Mouse (Mus musculus) ovary, postnatal 36 days (tissue): ENCODE data around the gene Cdr2.
"Not testable (repeated sequence)": the region's sequence is repeated elsewhere in the genome, so short reads cannot be mapped to it uniquely, and the experiment has no call there.

Experiments used
- DNase-seq: peaks from one replicate; pipeline ENCODE4 v3.0.0; 2022; ENCODE audit warnings: low spot score, mixed read lengths

The Cdr2 gene

DNA sequence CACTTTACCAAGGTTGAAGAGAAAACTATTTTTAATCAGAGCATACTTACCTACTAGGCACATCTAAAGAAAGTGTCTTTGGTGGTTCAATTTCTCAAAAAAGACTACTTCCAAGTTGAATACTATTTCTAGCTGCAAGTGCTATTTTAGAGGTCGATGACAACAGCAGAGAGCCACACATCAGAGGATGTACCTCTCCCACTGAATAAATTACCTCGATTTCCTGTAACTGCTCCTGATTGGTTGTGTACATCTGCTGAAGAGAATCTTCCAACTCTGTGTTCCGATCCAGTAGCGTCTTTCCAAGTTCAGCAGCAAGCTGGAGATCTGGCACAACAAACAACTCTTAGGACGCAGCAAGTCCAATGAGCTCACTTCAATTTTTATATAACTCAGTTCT lies 12.0 kb downstream of the Cdr2 start:
- no peak for DNase-seq

DNA sequence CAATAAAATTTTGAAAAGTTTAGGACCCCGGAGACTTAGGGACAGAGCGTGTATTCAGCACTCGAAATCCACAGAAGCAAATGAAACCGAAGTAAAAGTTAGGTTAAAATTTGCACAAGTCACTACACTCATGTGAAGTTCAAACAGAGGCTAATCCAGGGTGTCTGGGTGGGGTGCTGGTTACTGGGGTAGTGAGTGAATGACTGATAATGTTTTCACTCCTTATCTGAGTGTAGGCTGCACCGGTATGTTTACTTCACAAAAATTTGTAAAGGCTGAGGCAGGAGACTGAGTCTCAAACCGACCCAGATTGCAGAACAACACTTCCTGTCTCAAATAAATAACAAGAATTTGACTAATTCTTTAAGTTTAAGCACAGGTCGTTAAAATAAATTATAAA lies 12.9 kb downstream of the Cdr2 start:
- no peak for DNase-seq

DNA sequence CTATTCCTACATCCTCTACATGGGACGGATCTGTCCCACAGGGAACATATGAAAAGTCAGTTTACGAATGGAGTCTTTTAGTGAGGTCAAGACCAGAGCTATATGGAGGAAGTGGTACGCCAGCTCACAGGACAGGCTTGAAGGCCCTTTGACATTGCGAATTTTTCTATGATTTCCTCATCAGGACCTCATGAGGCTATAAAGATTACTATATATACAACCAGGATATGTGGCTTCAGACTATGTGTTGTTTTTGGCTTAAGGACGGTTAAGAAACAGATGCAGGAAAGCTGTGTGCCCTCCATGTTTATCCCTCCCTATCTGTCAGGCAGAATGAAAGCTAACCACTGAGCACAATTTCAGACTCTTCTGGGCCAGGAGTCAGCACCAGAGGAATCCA lies 19.0 kb downstream of the Cdr2 start:
- no peak for DNase-seq

DNA sequence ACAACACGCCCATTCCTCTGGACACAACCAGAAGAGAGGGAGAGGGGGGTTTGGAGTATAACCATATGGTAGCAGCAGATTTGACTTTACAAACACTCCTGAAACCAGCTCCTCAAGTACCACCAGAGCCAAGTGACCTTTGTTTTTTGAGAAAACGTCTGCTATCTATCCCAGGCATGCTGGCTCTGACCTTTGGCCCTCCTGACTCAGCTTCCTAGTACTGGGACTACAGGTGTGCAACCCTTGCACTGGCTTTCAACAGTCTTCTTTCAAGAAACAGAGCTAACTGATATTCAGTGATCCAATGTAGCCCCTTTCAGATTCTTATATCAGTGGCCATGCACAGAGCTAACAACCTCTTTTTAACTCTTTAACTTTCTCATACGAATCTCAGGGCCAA lies 20.2 kb downstream of the Cdr2 start:
- DNase-seq, result no peak

DNA sequence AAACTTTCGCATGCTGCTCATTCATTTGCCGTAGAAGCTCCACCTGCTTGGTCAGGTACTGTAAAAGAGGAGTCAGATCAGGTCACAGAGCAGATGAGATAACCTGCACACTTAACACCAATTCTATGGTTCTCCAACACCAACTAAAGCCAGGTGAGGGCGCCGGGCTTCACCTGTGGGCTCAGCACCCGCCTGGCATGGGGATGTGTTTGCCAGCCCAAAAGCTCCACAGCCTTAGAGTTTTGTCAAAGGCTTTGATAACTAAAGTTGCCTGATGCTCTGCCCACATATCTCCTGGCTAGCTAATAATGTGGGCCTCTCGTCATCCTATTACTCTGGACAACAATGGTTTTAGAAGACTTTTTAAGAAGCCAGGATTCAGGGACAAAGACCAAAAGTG lies 21.5 kb downstream of the Cdr2 start:
- DNase-seq, result no peak

DNA sequence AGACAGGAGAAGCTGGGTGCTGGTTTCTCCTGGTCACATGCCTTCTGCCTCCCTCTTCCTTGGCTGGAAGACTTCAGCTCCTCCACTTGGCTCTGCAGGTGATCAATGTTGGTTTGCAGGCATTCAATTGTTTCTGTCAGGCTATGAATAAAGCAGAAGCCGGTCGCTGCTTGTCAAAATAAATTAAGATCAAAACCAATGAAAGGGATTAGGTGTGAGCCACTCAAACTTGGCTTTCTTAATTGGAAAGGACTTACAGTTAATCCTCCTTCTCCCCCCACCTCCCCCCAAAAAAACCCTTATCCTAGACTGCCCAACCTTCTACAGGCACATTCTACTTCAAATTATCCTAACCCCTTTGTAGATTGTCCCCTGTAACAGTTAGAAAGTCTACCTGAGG lies 22.0 kb downstream of the Cdr2 start:
- no peak for DNase-seq

DNA sequence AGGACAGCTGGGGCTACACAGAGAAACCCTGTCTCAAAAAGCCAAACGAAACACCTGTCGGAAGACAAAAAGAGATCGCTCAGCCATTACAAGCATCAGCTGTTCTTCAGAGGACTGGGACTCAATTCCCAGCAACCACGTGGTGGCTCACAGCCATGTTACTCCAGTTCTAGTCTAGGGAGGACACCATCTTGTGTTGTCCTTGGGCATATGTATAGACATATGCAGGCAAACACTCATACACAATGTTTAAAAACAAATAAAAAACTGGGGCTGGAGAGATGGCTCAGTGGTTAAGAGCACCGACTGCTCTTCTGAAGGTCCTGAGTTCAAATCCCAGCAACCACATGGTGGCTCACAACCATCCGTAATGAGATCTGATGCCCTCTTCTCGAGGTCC lies 28.5 kb downstream of the Cdr2 start:
- DNase-seq, result not testable (repeated sequence)

DNA sequence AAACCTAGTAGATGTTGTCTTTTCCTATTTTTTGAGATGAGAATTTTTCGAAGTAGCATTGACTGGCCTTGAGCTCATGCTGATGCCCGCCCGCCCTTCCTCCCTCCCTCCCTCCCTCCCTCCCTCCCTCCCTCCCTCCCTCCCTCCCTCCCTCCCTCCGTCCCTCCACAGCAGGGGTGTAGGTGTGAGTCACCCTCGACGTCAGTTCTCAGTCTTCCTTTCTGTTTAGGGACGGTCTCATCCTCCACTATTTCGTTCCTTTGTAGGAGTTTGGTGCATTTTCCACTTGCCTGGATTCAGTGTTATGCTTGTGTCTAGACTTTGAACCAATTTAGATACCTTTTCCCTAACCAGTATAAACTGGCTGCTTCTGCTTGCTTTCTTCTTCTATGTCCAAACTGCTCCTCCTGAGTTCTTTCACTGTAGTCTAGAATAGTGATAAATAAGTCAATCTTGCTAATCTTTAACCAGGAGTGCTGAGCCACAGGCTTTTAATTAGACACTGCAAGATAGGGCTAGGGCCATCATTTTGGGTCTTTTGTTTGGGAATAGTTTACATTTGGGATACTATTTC lies 38.1 kb downstream of the Cdr2 start:
- DNase-seq, result no peak

DNA sequence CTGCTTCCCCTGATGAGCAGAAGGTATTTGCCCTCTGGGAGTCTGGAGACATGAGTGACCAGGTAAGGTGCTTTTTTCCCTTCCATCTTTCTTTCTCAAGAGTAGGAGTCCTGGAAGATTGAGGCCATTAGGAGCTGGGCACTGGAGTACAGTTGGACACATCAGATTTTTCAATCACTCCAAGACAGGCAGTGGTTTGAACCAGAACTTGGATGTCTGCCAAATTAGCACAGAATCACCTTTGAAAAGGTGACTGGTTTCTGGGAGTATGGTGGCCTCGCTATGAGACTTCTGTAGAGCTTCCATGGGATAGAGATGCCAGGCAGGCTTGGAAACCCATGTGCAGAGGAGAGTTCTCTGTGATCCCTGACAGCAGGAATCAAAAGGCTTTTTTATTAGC lies 39.6 kb downstream of the Cdr2 start:
- no peak for DNase-seq

DNA sequence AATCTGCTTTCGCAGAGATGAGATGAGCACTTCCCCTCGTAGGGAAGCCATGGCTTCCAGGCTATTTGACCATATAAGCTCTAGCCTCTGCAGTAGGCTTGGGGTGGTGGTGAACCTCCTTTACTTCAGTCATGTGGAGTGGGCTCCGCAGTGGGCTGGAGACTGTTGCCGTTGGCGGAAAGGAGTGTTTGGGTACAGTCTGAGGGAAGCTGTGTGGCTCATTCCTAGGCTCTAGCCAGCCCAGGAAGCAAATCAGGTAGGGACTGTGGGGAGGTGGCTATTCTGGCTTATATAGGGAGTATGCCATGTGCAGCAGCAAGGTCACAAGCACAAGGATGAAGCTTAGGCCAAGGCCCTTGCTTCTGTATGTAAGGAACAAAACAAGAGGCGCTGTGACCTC lies 40.9 kb downstream of the Cdr2 start:
- no peak for DNase-seq

DNA sequence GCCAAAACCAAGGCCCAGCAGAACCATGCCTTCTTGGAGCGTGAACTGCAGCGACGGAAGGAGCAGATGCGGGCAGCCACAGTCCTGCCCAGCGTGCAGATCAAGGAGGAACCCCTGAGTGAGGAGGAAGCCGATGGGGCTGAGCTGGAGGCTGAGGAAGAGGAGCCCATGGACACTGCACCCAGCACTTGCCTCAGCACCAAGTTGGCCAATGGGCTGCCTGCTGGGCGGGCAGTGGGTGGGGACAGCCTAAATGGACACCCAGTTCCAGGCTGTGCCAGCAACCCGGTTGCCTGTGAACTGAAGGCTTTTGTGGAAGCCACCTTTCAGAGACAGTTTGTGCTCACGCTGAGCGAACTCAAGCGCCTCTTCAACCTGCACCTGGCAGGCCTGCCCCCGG lies 41.8 kb downstream of the Cdr2 start:
- DNase-seq, result no peak

DNA sequence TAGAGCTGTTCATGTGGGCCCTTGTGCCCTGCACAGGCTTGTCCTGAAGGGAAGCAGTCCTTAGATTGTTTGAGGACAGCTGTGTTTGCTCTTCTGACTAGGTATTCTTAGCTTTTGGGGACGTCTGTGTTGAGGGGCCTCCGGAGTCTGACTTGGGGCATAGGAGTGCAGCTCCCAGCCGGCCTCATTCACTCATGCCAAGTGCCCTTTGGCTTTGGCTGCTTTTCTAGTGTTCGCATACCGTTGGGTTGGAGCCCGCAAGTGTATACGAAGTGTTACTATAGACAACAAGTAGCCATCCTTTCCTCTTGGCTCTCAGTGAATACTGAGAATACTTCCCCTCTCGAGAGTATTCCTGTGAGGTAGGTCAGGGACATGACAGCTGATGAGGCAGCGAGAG lies 43.9 kb downstream of the Cdr2 start:
- no peak for DNase-seq

DNA sequence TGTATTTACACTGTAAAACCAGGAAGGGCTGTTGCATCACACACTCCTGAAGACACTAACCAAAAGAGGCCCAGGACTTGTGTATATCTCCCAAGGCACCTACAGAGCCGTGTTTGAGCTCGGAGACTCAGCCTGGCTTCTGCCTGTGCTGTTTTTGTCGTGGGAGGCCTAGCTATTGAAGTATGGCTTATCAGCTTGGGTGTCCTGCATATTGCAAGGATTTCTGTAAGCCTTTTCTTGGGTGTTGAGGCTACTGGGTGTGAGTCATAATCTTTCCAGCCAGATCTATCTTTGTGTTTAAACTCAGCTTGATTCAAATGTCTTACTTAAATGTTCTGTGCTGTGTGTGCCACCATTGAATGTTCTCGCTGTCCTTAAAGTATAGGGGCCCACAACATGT lies 45.6 kb downstream of the Cdr2 start:
- no peak for DNase-seq

DNA sequence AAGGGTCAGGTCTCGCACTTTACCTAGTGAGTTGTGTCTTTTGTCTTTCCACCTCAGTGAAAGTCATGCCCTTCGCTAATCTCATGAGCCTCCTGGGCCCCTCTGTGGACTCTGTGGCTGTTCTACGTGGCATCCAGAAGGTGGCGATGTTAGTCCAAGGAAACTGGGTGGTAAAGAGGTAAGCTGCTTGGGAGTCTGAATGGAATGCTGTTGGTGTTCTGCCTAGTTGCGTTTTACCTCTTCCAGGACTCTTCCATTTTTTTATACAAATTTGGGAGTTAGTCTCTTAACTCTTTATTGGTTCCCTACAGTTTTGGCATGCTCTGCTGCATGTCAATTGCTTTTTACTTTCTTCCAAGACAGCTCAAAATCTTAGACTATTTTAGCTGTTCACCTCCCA lies 47.4 kb downstream of the Cdr2 start:
- DNase-seq, result peak; percentile 34

DNA sequence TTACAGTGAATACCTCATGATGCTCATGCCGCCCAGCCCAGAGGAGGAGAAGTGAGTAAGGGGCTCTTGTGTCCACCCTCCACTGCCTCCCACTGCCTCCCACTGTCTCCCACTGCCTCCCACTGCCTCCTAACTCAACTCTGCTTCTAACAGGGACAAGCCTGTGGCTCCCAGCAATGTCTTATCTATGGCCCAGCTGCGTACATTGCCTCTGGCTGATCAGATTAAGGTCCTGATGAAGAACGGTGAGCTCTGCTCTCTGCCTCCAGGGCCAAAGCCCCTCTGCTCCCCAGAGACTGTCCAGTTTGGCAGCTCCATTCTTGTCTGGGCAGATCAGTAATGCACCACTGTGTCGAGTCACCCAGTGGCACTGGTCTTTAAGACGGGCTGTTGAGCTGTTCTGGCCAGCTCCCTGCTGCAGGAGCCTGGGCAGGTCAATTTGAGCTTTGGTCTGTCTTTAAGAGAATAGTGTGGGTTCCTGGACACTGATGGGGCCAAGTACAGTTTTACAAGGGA lies 48.4 kb downstream of the Cdr2 start:
- no peak for DNase-seq

DNA sequence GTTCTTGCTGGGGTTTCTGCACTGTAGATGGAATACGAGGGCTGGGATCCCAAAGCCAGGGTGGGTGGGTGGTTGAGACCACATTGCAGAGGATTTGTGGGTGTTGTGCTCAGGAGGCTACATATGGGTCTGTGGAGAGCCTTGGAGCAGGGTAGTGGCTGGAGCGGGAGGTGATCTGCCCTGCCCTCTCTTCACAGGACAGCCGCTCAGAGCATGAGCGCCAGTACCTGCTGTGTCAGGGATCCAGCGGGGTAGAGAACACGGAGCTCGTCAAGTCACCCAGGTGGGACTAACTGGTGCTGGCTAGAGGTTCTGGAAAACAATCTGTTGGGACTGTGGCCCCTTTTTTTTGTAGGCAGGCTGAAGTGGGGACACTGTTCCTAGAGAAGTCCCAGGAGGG lies 49.0 kb downstream of the Cdr2 start:
- no peak for DNase-seq

DNA sequence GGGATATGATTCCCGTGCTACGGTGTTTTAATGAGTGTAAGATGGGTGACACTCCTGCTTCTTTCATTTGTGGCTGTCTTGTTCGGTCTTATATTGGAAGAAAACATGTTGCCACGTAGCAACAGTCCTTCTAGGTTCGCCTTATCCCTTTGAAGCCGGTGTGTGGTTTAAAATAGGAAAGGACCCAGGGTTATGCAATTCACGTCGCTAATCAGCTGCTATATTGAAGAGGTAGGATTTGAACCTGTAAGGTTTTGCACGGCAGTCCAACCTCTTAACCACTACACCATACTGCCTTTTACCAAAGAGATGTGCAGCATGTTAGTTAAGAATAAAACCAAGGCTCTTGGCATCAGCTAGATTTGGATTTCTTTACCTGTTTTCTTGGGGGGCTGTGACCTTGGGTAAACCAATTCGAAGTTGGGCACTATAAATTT lies 63.6 kb downstream of the Cdr2 start:
- no peak for DNase-seq

DNA sequence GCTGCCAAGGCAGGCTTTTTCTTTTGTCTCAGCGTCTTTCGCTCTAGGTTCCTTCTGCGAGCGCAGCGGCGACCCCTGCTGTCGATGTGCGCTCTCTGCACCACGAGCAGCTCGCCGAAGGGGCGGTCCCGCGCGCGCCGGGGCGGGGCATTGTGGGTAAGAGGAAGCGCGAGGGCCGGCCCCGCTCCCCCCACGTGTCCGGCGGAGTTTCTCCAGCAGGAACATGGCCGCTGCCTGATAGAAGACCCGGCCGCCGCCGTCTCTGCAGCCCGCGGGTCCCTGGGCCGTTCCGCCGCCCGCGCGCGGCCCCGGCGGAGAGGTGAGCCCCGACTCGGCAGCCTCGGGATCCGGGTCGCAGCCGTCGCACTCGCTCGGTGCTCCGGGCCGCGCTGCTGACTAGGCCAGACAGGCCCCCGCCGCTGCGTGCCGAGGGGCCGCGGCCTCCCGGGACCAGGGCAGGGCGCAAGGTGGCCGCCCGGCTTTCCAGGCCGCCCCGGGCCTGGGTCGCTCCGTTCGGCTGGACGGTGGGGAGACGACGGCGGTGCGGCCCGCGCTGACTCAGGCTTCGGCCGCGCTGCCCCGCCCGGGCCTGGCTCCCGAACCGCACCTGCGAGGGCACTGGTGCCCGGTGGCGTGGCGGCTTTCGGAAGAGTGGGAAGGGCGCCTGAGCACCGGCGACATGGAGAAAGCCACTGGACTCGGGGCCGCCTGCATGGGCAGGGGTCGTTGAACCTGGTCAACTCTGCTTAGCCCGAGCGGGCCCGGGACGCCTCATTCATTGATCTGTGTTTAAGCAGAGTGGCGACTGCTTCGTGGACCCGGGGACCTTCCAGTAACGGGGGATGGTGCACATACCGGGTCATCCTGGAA lies 64.3 kb downstream of the Cdr2 start, which contains the start of gene Polr3e:
Gene Polr3e, plus strand, starts transcription at position 153 of the 870 bp plus-strand sequence.
- DNase-seq, result peak; percentile 100

DNA sequence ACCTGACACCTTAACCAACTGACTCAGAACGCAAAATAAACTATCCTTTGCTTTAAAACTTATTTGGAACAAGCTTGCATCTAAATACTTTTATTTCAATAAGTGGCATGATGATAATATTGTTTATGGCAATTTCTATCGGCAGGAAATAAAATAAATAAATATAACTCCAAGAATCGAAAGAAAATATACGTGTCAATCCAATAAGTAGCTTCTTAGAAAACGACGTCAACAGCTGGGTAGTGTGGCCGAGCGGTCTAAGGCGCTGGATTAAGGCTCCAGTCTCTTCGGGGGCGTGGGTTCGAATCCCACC lies 64.9 kb downstream of the Cdr2 start:
- DNase-seq, result no peak

DNA sequence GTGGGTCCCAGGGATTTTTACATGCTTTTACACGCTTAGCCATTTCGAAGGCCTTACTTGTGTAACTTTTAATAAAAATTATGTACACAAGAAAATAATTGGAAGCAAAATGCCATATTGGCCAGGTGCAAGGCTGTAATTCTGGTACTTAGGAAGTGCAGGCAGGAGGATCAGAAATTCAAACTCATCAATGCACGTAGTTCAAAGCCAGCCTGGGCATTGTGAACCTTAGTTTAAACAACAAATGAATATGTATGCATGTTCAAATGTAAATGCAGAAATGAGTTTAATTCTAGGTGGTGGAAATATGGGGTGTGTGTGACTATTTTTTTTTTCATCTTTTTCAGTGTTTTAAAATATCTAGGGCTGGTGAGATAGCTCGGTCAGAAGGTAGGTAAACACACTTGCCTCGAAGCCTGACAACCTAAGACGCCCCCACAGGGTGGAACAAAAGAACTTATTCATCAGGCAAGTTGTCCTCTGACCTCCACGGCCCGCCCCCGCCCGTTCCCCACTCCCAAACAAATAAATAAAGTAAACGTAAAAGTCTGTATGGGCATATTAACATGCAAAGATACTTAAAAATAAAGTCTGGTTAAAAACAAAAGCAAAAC lies 65.7 kb downstream of the Cdr2 start:
- no peak for DNase-seq

DNA sequence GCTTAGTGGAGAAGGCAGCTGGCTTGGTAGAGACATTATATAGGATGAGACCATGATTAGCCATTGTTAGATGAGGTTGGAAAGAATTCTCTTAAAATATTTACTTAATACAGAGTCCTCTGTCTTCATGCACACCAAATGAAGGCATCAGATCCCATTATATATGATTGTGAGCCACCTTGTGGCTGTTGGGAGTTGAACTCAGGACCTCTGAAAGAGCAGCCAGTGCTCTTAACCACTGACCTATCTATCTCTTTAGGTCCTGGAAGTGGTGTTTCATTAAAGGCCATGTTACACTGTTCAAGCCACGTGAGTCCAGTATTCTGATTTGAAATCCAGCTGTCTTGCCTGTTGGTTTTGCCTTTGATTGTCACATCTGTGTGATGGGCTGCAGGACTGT lies 68.8 kb downstream of the Cdr2 start:
- DNase-seq, result no peak

DNA sequence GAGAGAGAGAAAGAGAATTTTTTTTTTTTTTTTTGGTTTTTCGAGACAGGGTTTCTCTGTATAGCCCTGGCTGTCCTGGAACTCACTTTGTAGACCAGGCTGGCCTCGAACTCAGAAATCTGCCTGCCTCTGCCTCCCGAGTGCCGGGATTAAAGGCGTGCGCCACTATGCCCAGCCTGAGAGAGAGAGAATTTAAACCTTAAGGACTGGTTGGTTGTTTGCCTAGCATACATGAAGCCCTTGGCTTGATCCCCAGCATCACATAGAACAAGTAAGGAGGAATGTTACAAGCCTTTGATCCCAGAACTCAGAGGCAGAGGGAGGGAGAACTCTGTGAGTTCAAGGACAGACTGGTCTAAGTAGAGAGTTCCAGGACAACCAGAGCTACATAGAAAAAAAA lies 70.8 kb downstream of the Cdr2 start:
- DNase-seq, result not testable (repeated sequence)

DNA sequence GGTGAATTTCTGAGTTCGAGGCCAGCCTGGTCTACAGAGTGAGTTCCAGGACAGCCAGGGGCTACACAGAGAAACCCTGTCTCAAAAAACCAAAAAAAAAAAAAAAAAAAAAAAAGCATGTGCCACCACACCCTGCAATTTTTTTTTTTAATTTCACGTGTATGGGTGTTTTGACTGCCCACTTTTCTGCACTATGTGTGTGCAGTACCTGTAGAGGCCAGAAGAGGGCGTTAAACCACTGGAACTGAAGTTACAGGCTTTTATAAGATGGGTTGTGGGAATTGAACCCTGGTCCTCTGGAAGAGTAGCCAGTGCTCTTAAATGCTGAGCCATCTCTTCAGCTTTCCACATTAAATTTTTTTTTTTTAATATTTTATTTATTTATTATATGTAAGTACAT lies 71.9 kb downstream of the Cdr2 start:
- not testable (repeated sequence) for DNase-seq
